Mouse (Mus musculus) spleen, postnatal 4 days (tissue): ENCODE data around the gene Esrrg.

Experiments used
- DNase-seq, 2 experiments: peaks; one replicate each; pipeline ENCODE4 v3.0.0; 2022; ENCODE audit warnings: low spot score in 2 of 2

The Esrrg gene

DNA sequence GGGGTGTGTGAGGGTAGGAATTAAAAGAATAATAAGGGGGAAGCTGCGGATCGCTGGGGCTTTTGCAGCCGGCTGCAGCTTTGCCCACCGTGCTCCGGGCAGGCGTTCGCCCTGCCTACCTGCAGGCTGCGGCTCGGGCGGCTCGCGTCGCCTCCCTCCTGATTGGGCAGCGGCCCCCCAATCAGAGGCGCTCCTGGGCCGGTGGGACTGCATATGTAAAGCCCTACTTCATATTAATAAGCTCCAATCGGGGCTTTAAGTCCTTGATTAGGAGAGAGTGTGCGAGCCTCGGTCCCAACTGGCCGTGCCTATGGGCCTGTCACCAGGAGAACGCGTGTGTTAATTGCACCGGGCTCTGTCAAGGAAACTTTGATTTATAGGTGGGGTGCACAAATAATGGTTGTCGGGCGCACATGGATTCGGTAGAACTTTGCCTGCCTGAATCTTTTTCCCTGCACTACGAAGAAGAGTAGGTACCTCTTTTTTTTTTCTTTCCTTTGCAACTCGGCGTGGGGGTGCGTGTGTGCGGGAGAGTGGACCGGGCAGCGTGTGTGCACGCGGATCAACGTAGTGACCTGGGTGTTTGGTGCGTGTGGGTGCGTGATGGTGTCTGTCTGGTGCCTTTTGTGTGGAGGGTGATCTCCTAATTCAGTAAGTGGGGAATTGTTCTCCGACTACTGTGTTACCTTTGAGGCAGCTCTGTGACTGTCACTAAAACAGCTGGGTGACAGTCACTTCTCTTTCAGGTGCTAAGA lies 389.2 kb downstream of the Esrrg start:
- no peak for DNase-seq

GRCm38 (mm10) chr1:187999121-187999520 lies 390.5 kb downstream of the Esrrg start:
- DNase-seq = no peak

DNA sequence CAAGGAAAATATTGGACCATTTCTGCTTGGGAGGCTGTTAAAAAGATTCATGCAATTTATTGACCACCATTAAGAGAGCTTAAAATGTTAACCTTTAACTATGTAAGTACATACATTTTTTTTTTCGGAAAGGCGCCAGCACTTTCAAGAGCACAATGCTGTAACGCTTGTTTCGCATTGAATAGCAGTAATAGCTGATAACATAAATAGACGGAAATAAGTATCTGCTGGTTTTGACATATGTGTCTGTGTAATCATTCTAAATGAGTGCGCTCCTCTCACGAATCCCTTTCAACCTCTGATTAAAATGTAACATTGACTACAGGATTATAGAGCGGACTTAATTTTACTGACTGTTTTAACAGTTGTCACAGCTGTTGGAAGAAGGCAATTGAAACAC lies 391.6 kb downstream of the Esrrg start:
- no peak for DNase-seq

DNA sequence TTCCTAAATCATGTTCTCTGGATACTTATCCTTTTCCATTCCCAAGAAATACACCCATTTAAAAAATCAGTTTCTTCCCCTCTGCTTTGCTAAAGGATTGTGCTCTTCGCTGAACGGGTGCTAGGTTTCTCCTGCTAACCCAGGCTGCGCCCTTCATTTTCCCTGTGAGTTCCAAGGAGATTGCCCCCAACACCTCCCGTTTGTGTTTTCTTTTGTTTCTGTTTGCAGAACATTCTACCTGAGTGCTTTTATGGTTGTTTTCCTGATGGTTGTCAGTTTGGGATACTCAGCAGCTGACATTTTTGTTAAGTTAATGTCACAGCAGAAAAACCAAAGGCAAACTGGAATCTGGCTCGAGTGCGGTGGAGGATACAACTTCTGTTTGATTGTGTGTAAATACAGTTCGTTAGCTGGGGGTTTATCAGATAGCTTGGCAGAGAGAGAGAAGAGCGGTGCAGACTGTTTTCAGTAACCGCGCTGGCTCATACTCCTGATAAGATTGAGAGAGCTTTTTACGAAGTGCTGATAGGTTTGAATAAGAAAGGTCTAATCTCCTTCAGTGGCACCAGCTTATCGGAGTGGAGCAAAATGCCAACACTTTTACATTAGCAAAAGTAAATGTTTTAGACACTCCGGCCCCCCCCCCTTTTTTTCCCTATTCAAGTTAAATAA lies 398.4 kb downstream of the Esrrg start:
- DNase-seq = no peak

DNA sequence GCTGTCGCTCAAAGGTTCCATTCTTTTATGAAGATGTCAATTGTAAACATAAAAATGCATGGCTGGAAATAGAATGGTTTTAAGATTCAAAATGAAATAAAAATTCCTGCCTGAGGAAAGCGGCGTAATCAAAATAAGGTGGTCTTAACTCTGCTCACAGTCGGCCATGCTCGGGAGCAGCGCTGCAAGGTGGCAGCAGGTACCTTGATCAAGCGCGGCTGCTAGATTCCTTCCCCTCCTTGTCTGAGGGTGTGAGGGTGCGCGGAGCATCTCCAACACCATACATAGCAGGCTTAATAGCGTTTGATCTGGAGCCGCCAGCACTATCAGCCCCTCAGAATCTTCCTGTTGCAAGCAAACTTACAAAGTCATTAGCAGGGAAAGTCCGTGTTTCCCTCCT lies 399.9 kb downstream of the Esrrg start:
- DNase-seq = no peak

DNA sequence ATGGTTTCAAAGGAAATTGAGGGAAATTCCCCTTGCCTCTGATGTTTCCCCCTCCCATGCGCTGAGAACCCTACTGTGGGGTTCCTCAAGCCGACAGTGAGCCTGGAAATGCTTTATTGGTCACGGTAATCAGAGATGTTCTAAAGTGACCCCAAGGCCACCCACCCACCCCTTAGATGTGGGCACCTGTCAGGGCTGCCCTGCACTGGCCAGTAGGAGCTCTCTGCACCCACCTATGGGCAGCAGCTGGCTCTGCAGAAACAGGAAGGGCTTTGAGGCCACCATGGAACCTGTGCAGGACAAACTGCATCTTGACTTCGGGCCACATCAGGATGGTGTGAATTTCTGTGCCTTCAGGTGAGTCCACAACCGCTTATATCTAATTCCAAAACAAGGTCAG lies 401.3 kb downstream of the Esrrg start:
- DNase-seq = no peak

- DNase-seq = no peak
These were observed 402.3 kb downstream of the Esrrg start for GRCm38 (mm10) chr1:188010860-188011259.

DNA sequence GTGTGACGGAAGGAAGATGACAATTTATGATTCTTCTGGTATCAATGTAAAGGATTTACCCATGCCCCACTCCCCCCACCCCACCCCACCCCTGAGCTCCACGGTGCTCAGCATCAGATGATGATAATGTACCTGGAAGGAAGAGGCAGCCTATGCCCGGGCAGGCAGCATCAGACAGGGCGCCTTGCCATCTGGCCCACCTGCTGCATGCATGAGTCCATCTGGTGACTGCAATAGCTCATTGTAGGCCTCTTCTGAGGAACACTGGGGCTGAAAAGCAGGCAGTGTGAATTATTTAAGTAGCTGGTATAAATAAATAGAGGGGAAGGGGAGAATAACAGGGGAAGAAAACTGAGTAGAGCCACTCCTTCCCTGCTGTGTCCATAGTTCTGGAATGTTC lies 405.8 kb downstream of the Esrrg start:
- DNase-seq = no peak

GRCm38 (mm10) chr1:188017956-188018862 lies 409.6 kb downstream of the Esrrg start:
- no peak for DNase-seq

GRCm38 (mm10) chr1:188029205-188029604 lies 420.6 kb downstream of the Esrrg start:
- no peak for DNase-seq

- no peak for DNase-seq
These were observed 421.5 kb downstream of the Esrrg start for GRCm38 (mm10) chr1:188030116-188030515.

- no peak for DNase-seq
These were observed 422.7 kb downstream of the Esrrg start for GRCm38 (mm10) chr1:188031276-188031675.

DNA sequence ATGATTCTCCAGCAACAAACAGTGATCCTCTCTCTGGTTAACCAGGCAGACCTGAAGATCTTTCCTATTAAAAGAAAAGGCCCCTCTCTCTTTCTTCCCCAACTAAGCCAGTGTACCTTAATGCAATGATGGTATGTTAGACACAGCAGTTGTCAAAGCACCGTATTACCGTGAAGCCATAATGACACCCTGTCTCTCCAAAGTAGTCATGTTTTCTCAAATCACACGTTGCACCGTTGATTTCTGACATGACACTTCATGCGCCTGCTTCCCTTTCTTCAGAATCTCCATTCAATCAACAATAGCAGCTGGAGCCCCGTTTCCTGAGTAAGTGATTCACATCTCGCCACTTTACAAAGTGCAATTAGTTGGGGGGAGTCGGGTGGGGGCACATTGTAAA lies 427.4 kb downstream of the Esrrg start:
- no peak for DNase-seq

- DNase-seq = no peak
These were observed 438.1 kb downstream of the Esrrg start for GRCm38 (mm10) chr1:188046691-188047121.

DNA sequence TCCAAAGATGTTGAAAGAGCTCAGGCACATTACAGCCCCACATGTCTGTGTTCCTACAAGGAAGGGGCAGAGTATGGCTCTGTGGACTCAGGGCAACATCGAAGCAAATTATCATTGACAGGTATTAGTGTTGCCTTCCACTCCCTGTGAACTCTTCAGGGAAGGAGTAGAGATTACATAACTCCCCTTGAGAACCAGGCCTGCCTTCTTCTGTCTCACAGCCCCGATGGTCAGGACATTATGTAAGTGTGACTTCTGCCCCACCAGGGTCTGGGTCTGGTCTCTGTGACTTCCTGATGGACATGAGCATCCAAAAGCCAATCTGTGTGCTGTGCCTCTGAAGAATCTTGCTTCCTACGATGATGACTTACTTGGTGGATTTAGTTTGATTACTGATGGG lies 438.6 kb downstream of the Esrrg start:
- DNase-seq = no peak

- no peak for DNase-seq
These were observed 447.3 kb downstream of the Esrrg start for GRCm38 (mm10) chr1:188055888-188056287.

GRCm38 (mm10) chr1:188057892-188058291 lies 449.3 kb downstream of the Esrrg start:
- no peak for DNase-seq

DNA sequence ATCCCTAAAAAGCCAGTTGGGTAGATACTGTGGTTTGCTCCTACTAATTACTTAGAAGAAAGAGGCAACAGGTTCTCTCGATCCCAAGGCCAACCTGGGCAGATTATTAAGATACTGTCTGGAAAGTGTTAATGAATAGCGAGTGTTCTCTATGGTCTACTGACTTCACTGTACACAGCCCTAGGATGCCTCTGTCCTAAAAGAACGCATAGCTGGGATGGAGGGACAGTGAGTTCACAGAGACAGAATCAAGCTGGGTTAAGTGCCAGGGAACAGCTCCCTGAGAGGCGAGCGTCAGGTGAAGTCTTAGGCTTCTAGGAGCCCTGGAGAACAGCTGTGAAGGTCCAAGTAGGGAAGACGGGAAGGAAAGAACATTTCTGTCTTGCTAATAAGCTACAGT lies 450.4 kb downstream of the Esrrg start:
- no peak for DNase-seq

GRCm38 (mm10) chr1:188060493-188060892 lies 451.9 kb downstream of the Esrrg start:
- DNase-seq = no peak

GRCm38 (mm10) chr1:188068833-188069232 lies 460.2 kb downstream of the Esrrg start:
- no peak for DNase-seq

DNA sequence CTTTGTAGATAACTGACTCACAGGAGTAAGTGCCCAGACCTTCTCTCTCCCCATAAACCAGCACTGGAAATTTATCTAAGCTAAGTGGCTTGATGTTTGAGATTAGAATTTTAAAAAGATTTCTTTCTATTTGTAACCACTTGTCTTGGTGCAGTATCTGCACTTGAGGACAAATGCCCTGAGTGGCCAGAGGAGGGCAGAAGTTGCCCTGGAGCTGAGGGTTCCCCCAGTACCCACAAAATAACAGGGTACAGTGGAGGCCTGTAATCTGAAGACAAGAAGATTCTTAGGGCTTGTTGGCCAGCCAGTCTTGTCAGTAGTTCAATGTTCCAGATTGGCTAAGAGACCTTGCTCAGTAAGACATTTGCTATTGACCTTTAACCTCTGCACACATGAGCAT lies 461.3 kb downstream of the Esrrg start:
- no peak for DNase-seq

- no peak for DNase-seq
These were observed 469.1 kb downstream of the Esrrg start for GRCm38 (mm10) chr1:188077561-188078195.
